Mouse (Mus musculus) intestine, embryonic 14.5 days (tissue): ENCODE results near the gene Cfdp1. TPM values are rescaled to one million over a fixed set of nuclear protein-coding genes. Genes with fewer than 3 reads are reported as not detected.

Experiments used
- ATAC-seq: fragments of 200-750 bp; cut with Nextera tagmentation; replicated peaks from 2 replicates; pipeline ENCODE4 v1.8.0; 2017; ENCODE audit warnings: low read depth, moderate number of reproducible peaks, moderate TSS enrichment, moderate library complexity; ENCODE audit not compliant: low FRiP score, low TSS enrichment
- DNase-seq: peaks from one replicate; pipeline ENCODE4 v3.0.0-alpha.2; 2018; ENCODE audit warnings: low spot score
- H3K27ac ChIP-seq: fragments of 300-500 bp; sonication (generic); 2 replicates; pipeline ENCODE4 v1.5.1; 2014; ENCODE audit warnings: low read depth, mild to moderate bottlenecking, control low read depth
- H3K27me3 ChIP-seq: fragments of 300-500 bp; sonication (generic); replicated peaks from 2 replicates; pipeline ENCODE4 v1.6.1; 2014; ENCODE audit warnings: low read length, control low read depth; ENCODE audit not compliant: control insufficient read depth, insufficient read depth
- H3K36me3 ChIP-seq: fragments of 300-500 bp; sonication (generic); 2 replicates; pipeline ENCODE4 v1.6.1; 2014; ENCODE audit warnings: low read length, control low read depth; ENCODE audit not compliant: control insufficient read depth, insufficient read depth
- H3K4me1 ChIP-seq: fragments of 300-500 bp; sonication (generic); replicated peaks from 2 replicates; pipeline ENCODE4 v1.6.1; 2014; ENCODE audit warnings: low read length, control low read depth, mixed read lengths; ENCODE audit not compliant: control insufficient read depth, insufficient read depth
- H3K4me2 ChIP-seq: fragments of 300-500 bp; sonication (generic); 2 replicates; pipeline ENCODE4 v1.6.1; 2014; ENCODE audit warnings: low read length
- H3K4me3 ChIP-seq: fragments of 300-500 bp; sonication (generic); 2 replicates; pipeline ENCODE4 v1.5.1; 2014; ENCODE audit warnings: low read depth, low read length, control low read depth, mixed read lengths
- H3K9ac ChIP-seq: fragments of 300-500 bp; sonication (generic); 2 replicates; pipeline ENCODE4 v1.6.1; 2014; ENCODE audit warnings: mild to moderate bottlenecking, low read length
- H3K9me3 ChIP-seq: fragments of 300-500 bp; sonication (generic); 2 replicates; pipeline ENCODE4 v1.6.1; 2016; ENCODE audit warnings: low read length, control low read depth; ENCODE audit not compliant: control insufficient read depth
- WGBS: fragments of 180-500 bp; shearing (Covaris S2); extraction: QIAGEN DNeasy Blood & Tissue Kit; methylation state at CpG from one replicate; pipeline ENCODE4 v1.1.7; 2014; 5-methylcytosine and 5-hydroxymethylcytosine counted together
- polyA plus RNA-seq: library from polyadenylated mRNA; unstranded; fragments of >200 nt; fragmentation: Nextera tagmentation; extraction: Ambion mirVana; gene quantifications from 2 replicates; pipeline ENCODE4 v1.2.1, GENCODE M21; 2014

The Cfdp1 gene
- polyA plus RNA-seq, 1 experiment from 2014 or later, result 166 TPM

DNA sequence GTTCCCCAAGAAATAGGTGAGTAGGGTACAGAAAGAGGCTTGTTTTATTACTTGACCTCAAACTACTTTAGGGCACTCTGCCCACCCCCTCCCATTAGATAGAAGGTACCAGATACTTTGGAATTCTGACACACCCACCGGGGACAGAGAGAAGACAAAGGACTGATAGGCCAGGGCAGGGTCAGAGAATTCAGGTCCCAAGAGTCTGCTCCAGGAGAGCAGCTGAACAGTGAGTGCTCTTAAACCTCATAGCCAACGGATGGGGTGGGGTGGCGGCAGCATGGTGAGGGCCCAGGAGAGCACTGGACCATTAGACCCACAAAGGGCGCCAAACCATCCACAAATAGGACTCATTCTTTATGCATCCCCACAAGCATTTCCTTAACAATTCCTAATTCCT is 88.5 kb downstream of the Cfdp1 start:
- 87% methylated on average over 4 of the region's 4 CpGs for WGBS
- Histone ChIP-seq H3K4me1 (0 out of 2 replicates have a peak, but pooled peaks cover 2% of the 10 kb centered on the region), H3K36me3 (peaks cover 29% of the 10 kb centered on the region), H3K27me3 (no peaks in the 10 kb centered on the region), H3K4me3 (no peak overlapping the region), H3K9ac (no peak overlapping the region), H3K27ac (no peak overlapping the region), H3K9me3 (no peaks in the 10 kb centered on the region), H3K4me2 (no peak overlapping the region)
- DNase-seq, result no peak
- no peak for ATAC-seq

DNA sequence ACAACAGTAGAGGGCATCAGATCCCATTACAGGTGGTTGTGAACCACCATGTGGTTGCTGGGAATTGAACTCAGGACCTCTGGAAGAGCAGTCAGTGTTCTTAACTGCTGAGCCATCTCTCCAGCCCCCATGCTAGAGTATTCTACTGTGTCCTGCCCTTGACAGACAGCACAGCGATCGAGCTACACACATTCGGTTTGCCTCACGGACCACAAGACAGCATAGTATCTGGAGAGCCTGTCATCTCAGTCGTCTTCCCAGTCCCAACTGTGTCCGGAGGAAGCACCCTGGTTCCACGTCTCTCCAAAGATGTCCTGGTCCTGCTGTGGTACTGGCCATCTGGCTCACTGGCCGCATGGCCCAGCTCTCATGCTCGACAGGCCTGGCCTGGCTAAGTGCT is 89.0 kb downstream of the Cfdp1 start:
- Histone ChIP-seq H3K27me3 (no peaks in the 10 kb centered on the region), H3K27ac (no peak overlapping the region), H3K4me2 (no peak overlapping the region), H3K4me1 (0 out of 2 replicates have a peak, but pooled peaks cover 2% of the 10 kb centered on the region), H3K9ac (no peak overlapping the region), H3K4me3 (no peak overlapping the region), H3K36me3 (peaks cover 29% of the 10 kb centered on the region), H3K9me3 (no peaks in the 10 kb centered on the region)
- DNase-seq (no peak), ATAC-seq (no peak)
- 94% methylated on average over 9 of the region's 9 CpGs for WGBS

DNA sequence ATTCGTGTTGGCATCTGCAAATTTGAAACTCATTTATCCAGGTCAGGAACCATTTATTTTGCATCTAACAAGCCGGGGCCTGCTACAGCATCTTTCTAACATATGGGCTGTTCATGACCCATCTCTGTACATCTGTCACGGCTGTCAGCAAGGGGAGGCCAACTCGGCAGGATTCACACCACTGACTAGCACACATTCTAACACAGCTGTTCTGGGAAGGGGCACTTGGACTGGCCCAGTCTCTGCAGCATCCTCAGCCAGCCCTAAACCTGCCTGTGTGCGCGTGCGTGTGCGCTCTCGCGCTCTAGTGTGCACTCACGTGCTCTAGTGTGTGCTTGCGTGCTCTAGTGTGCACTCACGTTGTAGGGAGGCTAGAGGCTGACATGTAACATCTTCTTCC is 93.4 kb downstream of the Cfdp1 start:
- H3K27ac ChIP-seq, result no peak overlapping the region
- H3K4me2 ChIP-seq, result no peak overlapping the region
- peaks cover 5% of the 10 kb centered on the region for H3K36me3 ChIP-seq
- no peaks in the 10 kb centered on the region for H3K4me1 ChIP-seq
- no peak overlapping the region for H3K4me3 ChIP-seq
- no peaks in the 10 kb centered on the region for H3K27me3 ChIP-seq
- whole genome bisulfite sequencing, result 84% methylated on average over 13 of the region's 13 CpGs
- no peak overlapping the region for H3K9ac ChIP-seq
- no peaks in the 10 kb centered on the region for H3K9me3 ChIP-seq
- no peak for DNase-seq
- no peak for ATAC-seq

DNA sequence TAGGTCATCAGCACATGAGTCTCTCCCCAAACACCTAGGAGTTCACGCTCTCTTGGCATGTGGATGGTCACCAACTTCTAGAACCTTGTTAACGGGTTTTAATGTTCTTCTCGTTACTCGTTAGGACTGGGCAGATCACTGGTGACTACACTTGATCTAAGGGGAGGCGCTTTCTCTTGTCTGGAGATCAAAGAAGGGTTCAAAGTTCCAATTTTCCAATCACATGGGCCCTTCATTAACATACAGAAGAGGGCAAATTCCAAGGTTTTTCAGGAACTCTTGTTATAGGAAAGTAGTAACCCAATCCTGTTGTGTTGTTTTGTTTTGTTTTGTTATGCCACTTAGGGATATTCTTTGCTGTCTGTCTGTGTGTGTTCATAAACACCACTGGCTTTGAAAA is 95.3 kb downstream of the Cfdp1 start:
- no peak overlapping the region for H3K4me3 ChIP-seq
- WGBS, result 89% methylated on average over 5 of the region's 5 CpGs
- H3K9me3 ChIP-seq, result no peaks in the 10 kb centered on the region
- H3K36me3 ChIP-seq, result no peaks in the 10 kb centered on the region
- H3K4me2 ChIP-seq, result no peak overlapping the region
- DNase-seq (no peak), ATAC-seq (no peak)
- no peaks in the 10 kb centered on the region for H3K4me1 ChIP-seq
- H3K9ac ChIP-seq, result no peak overlapping the region
- H3K27ac ChIP-seq, result no peak overlapping the region
- no peaks in the 10 kb centered on the region for H3K27me3 ChIP-seq

DNA sequence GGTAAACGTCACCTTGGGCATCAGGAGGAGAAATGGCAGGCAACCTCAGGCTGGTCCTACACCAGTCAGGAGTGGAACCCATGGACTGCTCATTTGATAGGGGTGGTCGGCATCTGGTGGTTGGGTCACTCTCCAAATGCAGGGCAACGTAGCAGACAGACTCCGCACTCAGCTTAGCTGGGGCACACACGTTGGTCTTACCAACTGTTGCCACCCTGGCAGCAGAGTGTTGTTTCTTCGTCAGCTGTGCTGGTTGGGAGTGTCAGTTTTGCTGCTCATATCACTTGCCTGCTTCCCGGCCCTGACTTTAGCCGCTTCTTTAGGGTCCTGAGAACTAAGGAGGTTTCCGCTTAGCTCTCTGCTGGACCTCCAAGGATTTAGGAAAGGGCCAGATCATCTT is 96.5 kb downstream of the Cfdp1 start:
- no peaks in the 10 kb centered on the region for H3K36me3 ChIP-seq
- no peaks in the 10 kb centered on the region for H3K9me3 ChIP-seq
- ATAC-seq, result no peak
- H3K4me3 ChIP-seq, result no peak overlapping the region
- H3K4me2 ChIP-seq, result no peak overlapping the region
- H3K27ac ChIP-seq, result no peak overlapping the region
- no peaks in the 10 kb centered on the region for H3K27me3 ChIP-seq
- H3K4me1 ChIP-seq, result no peaks in the 10 kb centered on the region
- no peak for DNase-seq
- no peak overlapping the region for H3K9ac ChIP-seq
- WGBS, result 91% methylated on average over 9 of the region's 9 CpGs

DNA sequence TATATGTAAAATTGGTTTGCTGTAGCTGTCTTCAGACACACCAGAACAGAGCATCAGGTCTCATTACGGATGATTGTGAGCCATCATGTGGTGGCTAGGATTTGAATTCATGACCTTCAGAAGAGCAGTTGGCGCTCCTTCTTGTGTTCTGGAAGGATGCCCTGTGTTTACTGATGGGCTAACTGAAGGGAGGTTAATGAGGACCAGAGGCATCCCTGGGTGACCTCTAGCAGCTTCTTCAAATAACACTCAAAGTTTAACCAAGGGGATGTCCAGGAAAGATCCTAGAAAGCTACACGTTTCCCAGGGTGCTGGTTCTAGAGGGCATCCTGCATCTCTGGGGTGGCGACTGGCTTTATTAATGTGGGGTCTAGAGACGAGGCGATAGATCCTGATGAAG is 99.4 kb downstream of the Cfdp1 start:
- 81% methylated on average over 6 of the region's 6 CpGs for WGBS
- ATAC-seq, result no peak
- no peaks in the 10 kb centered on the region for H3K4me1 ChIP-seq

DNA sequence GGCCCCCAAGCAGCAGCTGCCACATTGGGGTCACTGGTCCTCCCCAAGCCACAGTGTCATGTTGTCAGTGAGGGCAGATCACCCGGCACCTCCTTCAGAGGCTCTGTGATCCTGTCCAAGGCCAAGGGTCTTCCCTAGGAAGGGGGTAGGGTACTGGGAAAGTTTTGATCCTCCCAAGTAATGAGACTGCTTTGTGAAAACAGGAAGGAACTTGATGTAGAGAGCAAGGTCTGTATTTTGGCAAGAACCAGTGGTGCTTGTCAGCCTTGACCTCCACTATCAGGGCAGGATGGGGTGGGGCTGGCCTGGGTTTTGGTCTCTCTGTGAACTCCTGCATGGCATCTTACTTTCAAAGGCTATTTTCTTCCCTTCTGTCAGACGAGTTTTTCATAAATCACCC is 100.0 kb downstream of the Cfdp1 start:
- Histone ChIP-seq H3K4me3 (no peak overlapping the region), H3K27ac (no peak overlapping the region), H3K9ac (no peak overlapping the region), H3K36me3 (no peaks in the 10 kb centered on the region), H3K9me3 (no peaks in the 10 kb centered on the region), H3K4me2 (no peak overlapping the region), H3K4me1 (no peaks in the 10 kb centered on the region), H3K27me3 (no peaks in the 10 kb centered on the region)
- DNase-seq (no peak), ATAC-seq (no peak)
- 33% methylated on average over 2 of the region's 2 CpGs for WGBS

More for the DNA sequence above, 99.4 kb downstream of the Cfdp1 start:
- no peaks in the 10 kb centered on the region for H3K27me3 ChIP-seq
- H3K4me2 ChIP-seq, result no peak overlapping the region
- no peak overlapping the region for H3K27ac ChIP-seq
- no peaks in the 10 kb centered on the region for H3K36me3 ChIP-seq
- H3K4me3 ChIP-seq, result no peak overlapping the region
- H3K9ac ChIP-seq, result no peak overlapping the region
- no peaks in the 10 kb centered on the region for H3K9me3 ChIP-seq
- DNase-seq, result no peak

DNA sequence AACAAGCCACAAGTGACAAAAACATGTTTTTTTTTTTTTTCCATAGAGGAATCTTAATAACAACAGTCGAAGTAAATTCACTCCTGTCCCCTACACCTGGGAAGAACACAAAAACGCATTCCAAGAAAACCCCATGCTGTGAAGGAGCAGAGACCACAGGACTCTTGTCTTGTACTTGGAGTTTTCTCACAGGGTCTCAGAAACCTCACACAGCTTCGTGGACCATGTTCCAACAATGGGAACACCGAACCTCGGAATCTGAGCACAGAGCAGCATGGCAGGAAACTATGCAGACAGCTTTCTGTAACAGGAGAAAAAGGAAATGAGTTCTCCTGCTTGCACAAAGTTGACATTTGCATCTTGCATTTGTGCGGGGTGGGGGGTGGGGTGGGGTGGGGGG is 105.3 kb downstream of the Cfdp1 start:
- Histone ChIP-seq H3K9me3 (no peaks in the 10 kb centered on the region), H3K9ac (no peak overlapping the region), H3K27ac (no peak overlapping the region), H3K36me3 (no peaks in the 10 kb centered on the region), H3K27me3 (no peaks in the 10 kb centered on the region), H3K4me1 (peaks cover 28% of the 10 kb centered on the region), H3K4me3 (no peak overlapping the region), H3K4me2 (no peak overlapping the region)
- WGBS, result 57% methylated on average over 6 of the region's 6 CpGs
- ATAC-seq (no peak), DNase-seq (no peak)

DNA sequence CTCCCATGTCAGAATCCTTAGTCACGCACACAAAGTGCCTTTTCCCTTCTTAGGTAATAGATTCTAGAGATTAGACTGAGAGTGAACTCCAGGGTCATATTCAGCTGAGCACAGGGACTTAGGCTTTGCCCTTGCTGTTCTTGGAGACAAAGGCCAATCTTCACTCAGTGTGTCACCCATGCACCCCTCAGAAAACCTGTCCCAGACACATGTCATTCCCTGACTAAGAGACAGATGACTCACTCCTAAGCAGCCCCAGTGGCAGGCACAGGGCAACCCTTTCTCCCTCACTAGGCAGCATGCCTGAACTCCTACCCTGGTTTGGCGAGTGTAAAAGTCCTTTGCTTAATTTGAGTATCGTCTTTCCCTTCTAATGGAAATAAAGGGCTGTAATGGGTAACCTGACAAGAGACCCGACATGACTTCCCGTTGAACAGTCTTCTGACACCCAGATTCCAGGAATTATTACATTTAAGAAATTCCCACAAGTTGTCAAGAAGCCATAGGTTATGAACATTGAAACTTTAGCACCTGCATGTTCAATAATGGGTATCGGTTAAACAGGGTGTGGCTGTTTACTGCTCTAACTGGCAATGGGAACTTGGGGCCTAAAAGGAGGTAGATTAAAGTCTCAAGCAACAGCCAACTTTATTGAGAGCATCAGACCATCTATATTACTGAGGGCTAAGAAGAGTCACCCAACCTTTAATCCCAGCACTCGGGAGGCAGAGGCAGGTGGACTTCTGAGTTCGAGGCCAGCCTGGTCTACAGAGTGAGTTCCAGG is 106.0 kb downstream of the Cfdp1 start:
- 83% methylated on average over 8 of the region's 8 CpGs for WGBS
- no peak overlapping the region for H3K4me2 ChIP-seq
- ATAC-seq (no peak), DNase-seq (no peak)
- H3K9ac ChIP-seq, result no peak overlapping the region
- no peaks in the 10 kb centered on the region for H3K27me3 ChIP-seq
- H3K36me3 ChIP-seq, result no peaks in the 10 kb centered on the region
- H3K4me3 ChIP-seq, result no peak overlapping the region
- no peaks in the 10 kb centered on the region for H3K9me3 ChIP-seq
- no peak overlapping the region for H3K27ac ChIP-seq
- peaks cover 28% of the 10 kb centered on the region for H3K4me1 ChIP-seq
